Mouse (Mus musculus): ENCODE data around the gene Pdgfd. TPM values are rescaled to one million over a fixed set of nuclear protein-coding genes. Genes with fewer than 3 reads are reported as not detected.

Pdgfd gene
- polyA plus RNA-seq, 1 experiment from 2014 or later = 6.7 TPM

DNA sequence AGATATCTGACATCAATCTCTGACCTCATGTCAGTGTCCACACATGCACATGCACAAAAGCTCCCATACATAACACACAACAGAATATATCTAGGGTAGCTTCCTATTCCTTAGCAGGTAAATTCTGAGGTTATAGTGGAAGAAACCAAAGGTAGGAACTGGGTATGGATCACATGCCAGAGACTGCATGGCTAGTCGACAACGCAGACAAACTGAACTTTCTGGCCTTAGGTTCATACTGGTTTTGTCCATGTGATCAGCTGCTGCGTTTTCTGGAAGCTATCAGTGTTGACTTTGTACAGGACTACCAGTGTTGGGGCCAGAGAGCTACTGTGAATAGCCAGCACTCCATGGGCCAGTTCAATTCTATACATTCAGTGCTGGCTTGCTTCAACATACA, 170.0 kb downstream of the Pdgfd start:
- ATAC-seq (ENCODE audit: low read depth) = no peak
- WGBS = 86% methylated on average over 3 of the region's 3 CpGs

DNA sequence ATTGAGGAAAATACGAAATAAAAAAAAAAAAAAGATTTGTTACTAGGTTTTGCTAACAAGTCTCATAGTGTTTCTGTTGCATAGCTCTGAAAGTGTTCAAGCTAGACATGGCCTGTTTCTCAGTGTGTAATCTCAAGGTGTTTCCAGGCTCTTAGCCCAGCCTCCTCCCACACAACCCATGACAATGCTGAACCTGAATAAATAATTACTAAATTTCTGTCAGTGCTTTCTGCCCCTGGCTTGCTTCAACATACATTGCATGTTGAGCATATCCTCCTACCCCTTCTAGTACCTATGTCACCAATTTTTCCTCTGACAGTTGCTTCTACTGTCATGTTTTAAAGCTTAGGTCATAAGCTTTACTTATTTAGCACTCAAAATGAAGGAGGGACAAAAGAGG, 171.0 kb downstream of the Pdgfd start:
- Histone ChIP-seq H3K4me3 (ENCODE audit: low read length) (no peak overlapping the region), H3K36me3 (ENCODE audit: control insufficient read depth, insufficient read depth, low read length) (no peaks in the 10 kb centered on the region), H3K9me3 (ENCODE audit: control insufficient read depth, low read length) (no peaks in the 10 kb centered on the region), H3K9ac (ENCODE audit: low read length) (no peak overlapping the region), H3K27me3 (ENCODE audit: control insufficient read depth, insufficient read depth, low read depth, low read length) (no peaks in the 10 kb centered on the region), H3K4me1 (replicated peaks; ENCODE audit: control insufficient read depth, insufficient read depth, low read length) (no peaks in the 10 kb centered on the region), H3K27ac (ENCODE audit: low read length) (no peak overlapping the region), H3K4me2 (ENCODE audit: low read depth, low read length) (no peak overlapping the region)
- 63% methylated on average over 1 of the region's 1 CpGs for WGBS
- ATAC-seq (ENCODE audit: low read depth) = no peak

More for the DNA sequence above, 170.0 kb downstream of the Pdgfd start:
- Histone ChIP-seq H3K27ac (ENCODE audit: low read length) (no peak overlapping the region), H3K36me3 (ENCODE audit: control insufficient read depth, insufficient read depth, low read length) (no peaks in the 10 kb centered on the region), H3K4me3 (ENCODE audit: low read length) (no peak overlapping the region), H3K9ac (ENCODE audit: low read length) (no peak overlapping the region), H3K4me2 (ENCODE audit: low read depth, low read length) (no peak overlapping the region), H3K27me3 (ENCODE audit: control insufficient read depth, insufficient read depth, low read depth, low read length) (no peaks in the 10 kb centered on the region), H3K9me3 (ENCODE audit: control insufficient read depth, low read length) (no peaks in the 10 kb centered on the region), H3K4me1 (replicated peaks; ENCODE audit: control insufficient read depth, insufficient read depth, low read length) (no peaks in the 10 kb centered on the region)

DNA sequence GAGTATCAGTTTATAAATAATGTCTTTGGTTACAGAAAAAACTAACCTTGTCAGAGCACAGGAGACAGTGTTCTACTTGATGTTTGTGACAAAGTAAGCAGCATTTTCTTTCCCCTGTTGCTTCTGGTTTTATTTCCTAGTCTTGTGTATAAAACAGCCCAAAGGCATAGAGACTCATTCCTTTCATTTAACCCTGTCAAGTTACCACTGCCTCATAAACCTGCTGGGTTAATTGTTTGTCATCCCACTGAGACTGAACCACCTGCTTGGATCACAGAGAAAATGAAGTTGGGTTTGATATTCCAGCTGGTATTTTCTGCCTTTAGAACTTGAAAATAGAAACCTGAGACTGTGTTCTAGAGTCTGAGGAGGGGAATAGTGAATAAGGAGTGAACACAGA, 172.4 kb downstream of the Pdgfd start:
- no peak overlapping the region for H3K4me2 ChIP-seq (ENCODE audit: low read depth, low read length)
- no peak overlapping the region for H3K4me3 ChIP-seq (ENCODE audit: low read length)
- no peaks in the 10 kb centered on the region for H3K9me3 ChIP-seq (ENCODE audit: control insufficient read depth, low read length)
- H3K4me1 ChIP-seq (replicated peaks; ENCODE audit: control insufficient read depth, insufficient read depth, low read length) = peaks cover 4% of the 10 kb centered on the region; the same call in 1 of the 2 replicates
- H3K27me3 ChIP-seq (ENCODE audit: control insufficient read depth, insufficient read depth, low read depth, low read length) = no peaks in the 10 kb centered on the region
- no peak for ATAC-seq (ENCODE audit: low read depth)
- no peaks in the 10 kb centered on the region for H3K36me3 ChIP-seq (ENCODE audit: control insufficient read depth, insufficient read depth, low read length)
- H3K9ac ChIP-seq (ENCODE audit: low read length) = no peak overlapping the region
- no peak overlapping the region for H3K27ac ChIP-seq (ENCODE audit: low read length)

DNA sequence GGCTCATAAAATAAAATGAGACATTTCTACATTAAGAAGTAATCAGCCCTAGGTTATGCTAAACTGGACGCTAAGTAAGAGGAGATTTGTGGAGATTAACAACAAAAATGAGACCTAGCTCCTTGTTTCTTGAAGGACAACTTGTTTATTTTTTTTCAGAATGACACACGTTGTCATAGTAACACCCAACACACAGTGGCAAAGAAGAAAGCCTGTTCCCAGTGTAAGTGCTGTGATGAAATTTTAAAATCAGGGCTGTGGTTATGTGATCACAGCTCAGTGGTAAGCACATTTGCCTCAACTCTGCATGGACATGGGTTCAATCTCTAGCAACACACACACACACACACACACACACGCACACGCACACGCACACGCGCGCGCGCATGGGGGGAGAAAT, 174.5 kb downstream of the Pdgfd start:
- H3K4me3 ChIP-seq (ENCODE audit: low read length) = no peak overlapping the region
- no peak for ATAC-seq (ENCODE audit: low read depth)
- WGBS = 83% methylated on average over 10 of the region's 10 CpGs
- no peaks in the 10 kb centered on the region for H3K9me3 ChIP-seq (ENCODE audit: control insufficient read depth, low read length)
- no peaks in the 10 kb centered on the region for H3K27me3 ChIP-seq (ENCODE audit: control insufficient read depth, insufficient read depth, low read depth, low read length)
- no peaks in the 10 kb centered on the region for H3K36me3 ChIP-seq (ENCODE audit: control insufficient read depth, insufficient read depth, low read length)
- H3K4me1 ChIP-seq (replicated peaks; ENCODE audit: control insufficient read depth, insufficient read depth, low read length) = peaks cover 4% of the 10 kb centered on the region; the same call in 1 of the 2 replicates
- no peak overlapping the region for H3K27ac ChIP-seq (ENCODE audit: low read length)
- no peak overlapping the region for H3K9ac ChIP-seq (ENCODE audit: low read length)
- no peak overlapping the region for H3K4me2 ChIP-seq (ENCODE audit: low read depth, low read length)

DNA sequence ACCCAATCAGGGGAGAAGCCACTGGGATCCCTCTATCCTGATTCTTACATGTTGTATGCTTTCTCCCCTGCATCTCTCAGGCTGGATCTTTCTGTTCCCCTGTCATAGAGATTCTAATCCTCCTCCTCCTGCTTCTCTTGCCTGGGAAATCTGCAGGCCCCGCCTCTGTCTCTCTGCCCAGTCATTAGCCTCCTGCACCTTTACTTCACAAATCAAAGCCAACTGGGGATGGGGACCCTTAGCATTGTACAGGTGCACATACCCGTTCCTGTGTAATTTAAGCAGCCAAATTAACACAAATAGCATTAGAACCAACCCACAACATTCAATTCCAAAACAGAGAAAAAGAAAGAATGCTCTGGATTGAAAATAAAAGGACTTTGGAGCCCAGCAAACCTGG, 176.1 kb downstream of the Pdgfd start:
- no peak overlapping the region for H3K9ac ChIP-seq (ENCODE audit: low read length)
- no peaks in the 10 kb centered on the region for H3K9me3 ChIP-seq (ENCODE audit: control insufficient read depth, low read length)
- no peak overlapping the region for H3K4me3 ChIP-seq (ENCODE audit: low read length)
- no peak overlapping the region for H3K27ac ChIP-seq (ENCODE audit: low read length)
- ATAC-seq (ENCODE audit: low read depth) = no peak
- H3K36me3 ChIP-seq (ENCODE audit: control insufficient read depth, insufficient read depth, low read length) = no peaks in the 10 kb centered on the region
- H3K27me3 ChIP-seq (ENCODE audit: control insufficient read depth, insufficient read depth, low read depth, low read length) = no peaks in the 10 kb centered on the region
- no peak overlapping the region for H3K4me2 ChIP-seq (ENCODE audit: low read depth, low read length)
- H3K4me1 ChIP-seq (replicated peaks; ENCODE audit: control insufficient read depth, insufficient read depth, low read length) = peaks cover 4% of the 10 kb centered on the region; the same call in 1 of the 2 replicates
- 38% methylated on average over 2 of the region's 2 CpGs for WGBS

DNA sequence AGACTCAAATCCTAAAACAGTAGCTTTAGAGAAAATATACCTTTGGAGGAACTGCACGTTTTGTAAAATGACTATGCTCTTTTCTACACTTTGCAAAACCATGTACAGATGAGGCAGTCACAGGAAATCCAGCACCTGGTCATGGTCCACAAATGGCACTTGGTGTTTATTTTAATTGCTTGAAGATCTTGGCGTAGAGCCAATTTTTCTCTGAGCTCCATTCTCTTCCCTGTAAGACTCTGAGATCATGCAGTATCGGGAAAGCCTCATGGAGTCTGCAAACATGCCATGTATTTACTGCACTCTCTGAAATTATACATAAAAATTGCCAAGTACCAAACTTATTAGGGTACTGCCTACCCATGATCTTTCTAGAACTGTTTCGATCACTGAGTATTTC, 176.5 kb downstream of the Pdgfd start:
- no peak overlapping the region for H3K9ac ChIP-seq (ENCODE audit: low read length)
- H3K4me2 ChIP-seq (ENCODE audit: low read depth, low read length) = no peak overlapping the region
- peaks cover 4% of the 10 kb centered on the region; the same call in 1 of the 2 replicates for H3K4me1 ChIP-seq (replicated peaks; ENCODE audit: control insufficient read depth, insufficient read depth, low read length)
- H3K9me3 ChIP-seq (ENCODE audit: control insufficient read depth, low read length) = no peaks in the 10 kb centered on the region
- H3K27ac ChIP-seq (ENCODE audit: low read length) = no peak overlapping the region
- H3K36me3 ChIP-seq (ENCODE audit: control insufficient read depth, insufficient read depth, low read length) = no peaks in the 10 kb centered on the region
- no peak for ATAC-seq (ENCODE audit: low read depth)
- H3K27me3 ChIP-seq (ENCODE audit: control insufficient read depth, insufficient read depth, low read depth, low read length) = no peaks in the 10 kb centered on the region
- WGBS = 31% methylated on average over 4 of the region's 4 CpGs
- no peak overlapping the region for H3K4me3 ChIP-seq (ENCODE audit: low read length)

DNA sequence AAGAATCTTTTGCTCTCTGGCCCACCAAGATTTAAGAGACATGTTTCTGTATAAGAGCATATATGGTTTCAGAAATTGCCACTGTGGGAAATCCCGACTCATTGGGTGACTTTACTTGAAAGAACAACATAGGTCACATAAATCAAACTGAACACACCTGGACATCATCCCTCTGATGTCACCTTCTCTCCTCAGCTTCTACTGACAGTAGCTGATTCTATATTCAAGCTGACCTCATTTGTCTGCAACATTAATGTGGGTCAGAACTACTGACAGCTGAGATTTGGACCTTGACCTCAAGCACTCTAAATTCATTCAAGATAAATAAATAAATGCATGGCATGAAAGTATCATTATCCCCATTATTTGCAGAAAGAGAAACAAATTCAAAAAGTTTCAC, 177.0 kb downstream of the Pdgfd start:
- H3K9me3 ChIP-seq (ENCODE audit: control insufficient read depth, low read length) = no peaks in the 10 kb centered on the region
- peaks cover 4% of the 10 kb centered on the region; the same call in 1 of the 2 replicates for H3K4me1 ChIP-seq (replicated peaks; ENCODE audit: control insufficient read depth, insufficient read depth, low read length)
- no peaks in the 10 kb centered on the region for H3K27me3 ChIP-seq (ENCODE audit: control insufficient read depth, insufficient read depth, low read depth, low read length)
- H3K27ac ChIP-seq (ENCODE audit: low read length) = no peak overlapping the region
- no peak overlapping the region for H3K4me3 ChIP-seq (ENCODE audit: low read length)
- 41% methylated on average over 1 of the region's 1 CpGs for WGBS
- H3K9ac ChIP-seq (ENCODE audit: low read length) = no peak overlapping the region
- no peak for ATAC-seq (ENCODE audit: low read depth)
- no peak overlapping the region for H3K4me2 ChIP-seq (ENCODE audit: low read depth, low read length)
- no peaks in the 10 kb centered on the region for H3K36me3 ChIP-seq (ENCODE audit: control insufficient read depth, insufficient read depth, low read length)

DNA sequence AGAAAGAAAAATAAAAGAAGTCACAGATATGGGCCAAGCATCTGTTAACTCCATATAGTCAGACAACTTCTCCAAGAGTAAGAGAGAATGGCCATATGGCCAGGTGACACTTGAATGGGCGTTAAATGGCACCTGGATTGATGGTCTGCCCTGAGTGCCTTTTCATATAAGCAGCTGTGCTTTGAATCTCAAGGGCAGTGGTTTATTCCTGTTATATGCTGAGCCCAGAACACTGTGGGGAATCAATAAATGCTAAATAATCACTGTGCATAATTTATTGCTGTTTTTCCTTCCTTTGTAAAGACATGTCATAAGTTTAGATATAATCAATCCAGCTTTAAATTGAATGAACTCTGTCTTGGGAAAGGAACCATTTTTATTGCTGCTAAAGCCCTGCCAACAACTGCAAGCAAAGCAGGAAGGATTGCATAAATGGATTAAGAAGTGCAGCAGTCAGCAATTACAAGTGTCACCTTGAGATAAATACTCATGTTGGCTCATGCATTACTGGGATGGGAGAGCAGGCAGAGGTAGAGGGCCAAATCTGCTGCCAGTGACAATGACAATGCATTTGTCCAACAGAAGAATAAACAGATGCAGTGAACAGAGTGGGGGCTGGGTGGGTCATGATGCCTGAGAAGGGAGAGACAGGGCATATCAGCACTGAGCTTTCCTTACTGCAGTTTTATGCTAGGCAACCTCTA, 185.0 kb downstream of the Pdgfd start:
- no peaks in the 10 kb centered on the region for H3K27me3 ChIP-seq (ENCODE audit: control insufficient read depth, insufficient read depth, low read depth, low read length)
- no peak overlapping the region for H3K27ac ChIP-seq (ENCODE audit: low read length)
- no peaks in the 10 kb centered on the region for H3K9me3 ChIP-seq (ENCODE audit: control insufficient read depth, low read length)
- 44% methylated on average over 1 of the region's 1 CpGs for WGBS
- no peak overlapping the region for H3K4me2 ChIP-seq (ENCODE audit: low read depth, low read length)
- H3K9ac ChIP-seq (ENCODE audit: low read length) = no peak overlapping the region
- H3K4me1 ChIP-seq (replicated peaks; ENCODE audit: control insufficient read depth, insufficient read depth, low read length) = no peaks in the 10 kb centered on the region
- no peak overlapping the region for H3K4me3 ChIP-seq (ENCODE audit: low read length)
- no peak for ATAC-seq (ENCODE audit: low read depth)
- H3K36me3 ChIP-seq (ENCODE audit: control insufficient read depth, insufficient read depth, low read length) = no peaks in the 10 kb centered on the region

DNA sequence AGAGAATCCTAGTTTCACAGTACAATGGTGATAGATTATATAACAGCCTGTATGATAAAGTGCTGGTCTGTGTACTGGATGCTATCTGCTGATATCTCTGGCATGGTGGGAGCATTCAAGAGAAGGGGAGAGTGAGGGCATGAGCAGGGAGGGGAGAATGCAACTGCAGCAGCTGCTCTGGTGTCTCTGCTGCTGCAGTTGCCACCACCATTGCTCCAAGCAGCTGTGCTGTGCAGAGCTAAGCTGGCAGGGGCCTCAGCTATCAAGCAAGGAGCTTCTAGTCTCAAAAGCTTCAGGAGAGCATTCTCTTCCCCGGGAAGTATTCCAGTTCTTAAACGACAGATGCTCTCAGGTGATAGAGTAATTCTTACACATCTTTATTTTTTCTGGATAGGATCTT, 192.4 kb downstream of the Pdgfd start:
- Histone ChIP-seq H3K27me3 (ENCODE audit: control insufficient read depth, insufficient read depth, low read depth, low read length) (no peaks in the 10 kb centered on the region), H3K4me3 (ENCODE audit: low read length) (no peak overlapping the region), H3K4me1 (replicated peaks; ENCODE audit: control insufficient read depth, insufficient read depth, low read length) (no peaks in the 10 kb centered on the region), H3K9me3 (ENCODE audit: control insufficient read depth, low read length) (no peaks in the 10 kb centered on the region), H3K36me3 (ENCODE audit: control insufficient read depth, insufficient read depth, low read length) (no peaks in the 10 kb centered on the region), H3K4me2 (ENCODE audit: low read depth, low read length) (no peak overlapping the region), H3K27ac (ENCODE audit: low read length) (no peak overlapping the region), H3K9ac (ENCODE audit: low read length) (no peak overlapping the region)
- ATAC-seq (ENCODE audit: low read depth) = no peak
- WGBS = 79% methylated on average over 2 of the region's 2 CpGs

DNA sequence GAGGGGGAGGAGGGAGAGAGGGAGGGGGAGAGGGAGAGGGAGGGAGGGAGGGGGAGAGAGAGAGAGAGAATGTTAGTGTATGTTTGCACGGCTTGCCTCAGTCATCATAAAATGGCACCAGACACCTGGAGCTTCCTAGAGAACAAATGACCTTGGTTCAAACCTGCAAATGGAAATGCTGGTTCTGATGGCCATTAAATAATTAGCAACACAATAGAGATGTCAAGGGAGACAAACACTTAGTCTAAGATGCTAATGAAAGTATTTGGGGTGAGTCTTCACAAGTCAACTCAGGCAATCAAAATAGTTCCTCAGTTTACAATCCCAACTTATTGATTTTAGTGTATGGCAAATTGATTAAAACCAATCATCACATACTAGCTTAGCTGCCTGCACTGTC, 198.2 kb downstream of the Pdgfd start:
- Histone ChIP-seq H3K4me3 (ENCODE audit: low read length) (no peak overlapping the region), H3K9ac (ENCODE audit: low read length) (no peak overlapping the region), H3K4me1 (replicated peaks; ENCODE audit: control insufficient read depth, insufficient read depth, low read length) (no peaks in the 10 kb centered on the region), H3K9me3 (ENCODE audit: control insufficient read depth, low read length) (no peaks in the 10 kb centered on the region), H3K27ac (ENCODE audit: low read length) (no peak overlapping the region), H3K4me2 (ENCODE audit: low read depth, low read length) (no peak overlapping the region), H3K27me3 (ENCODE audit: control insufficient read depth, insufficient read depth, low read depth, low read length) (no peaks in the 10 kb centered on the region), H3K36me3 (ENCODE audit: control insufficient read depth, insufficient read depth, low read length) (no peaks in the 10 kb centered on the region)
- 47% methylated on average over 1 of the region's 1 CpGs for WGBS
- no peak for ATAC-seq (ENCODE audit: low read depth)
